Mouse (Mus musculus) lung, postnatal 0 days (tissue): ENCODE measurements around the gene Kpna6.

Source experiments
- CTCF ChIP-seq: IDR thresholded peaks from 2 replicates; pipeline ENCODE4 v1.5.1; 2016; ENCODE audit warnings: antibody characterized with exemption, mild to moderate bottlenecking
- EP300 ChIP-seq: IDR thresholded peaks from 2 replicates; pipeline ENCODE4 v1.6.1; 2016; ENCODE audit warnings: antibody characterized with exemption, mild to moderate bottlenecking, control low read depth

GRCm38 (mm10) chr4:129615801-129616290 is 56.7 kb downstream of the Kpna6 start:
- no peak for TF ChIP-seq EP300
- no peak for TF ChIP-seq CTCF
